Mouse (Mus musculus): ENCODE measurements around the gene 4933406M09Rik. TPM values are rescaled to one million over a fixed set of nuclear protein-coding genes. Genes with fewer than 3 reads are reported as not detected.
A peak's percentile ranks its signal among the peaks of the same experiment; 100 is the strongest.

Gene 4933406M09Rik
- total and polyA plus RNA-seq, 2 experiments from 2014 or later, result not detected

DNA sequence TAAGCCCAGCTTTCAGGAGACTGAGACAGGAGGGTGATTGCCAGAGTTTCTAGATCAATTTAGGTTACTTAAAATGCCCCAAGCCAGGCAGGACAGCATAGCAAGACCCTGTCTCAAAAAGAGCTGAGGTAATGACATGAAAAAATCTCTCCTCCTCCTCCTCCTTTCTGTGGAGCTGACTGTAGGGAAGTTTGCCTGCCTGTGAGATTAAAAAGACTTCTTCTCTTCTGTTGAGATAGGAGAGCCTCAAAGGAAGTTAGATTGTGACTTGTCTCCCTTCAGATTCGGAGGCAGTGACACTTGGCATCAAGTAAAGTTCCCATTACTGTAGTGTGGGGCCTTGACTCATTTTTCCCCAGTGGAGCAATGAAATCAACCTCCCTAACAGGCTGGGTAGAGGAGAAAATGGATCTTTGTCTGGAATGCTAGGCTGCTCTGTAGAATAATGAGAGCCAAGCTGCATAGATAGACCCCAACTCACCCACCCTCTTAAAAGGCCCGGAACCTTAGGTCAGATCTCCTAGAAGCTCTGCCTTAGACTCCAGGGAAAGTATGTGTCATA, 32.8 kb downstream of the 4933406M09Rik start:
- no peak overlapping the region for H3K4me3 ChIP-seq (ENCODE audit: low read depth, low read length)
- ATAC-seq (ENCODE audit: low FRiP score) (no peak), DNase-seq (ENCODE audit: low spot score) (no peak)
- H3K4me1 ChIP-seq (ENCODE audit: insufficient read depth, low read length), result 0 out of 2 replicates have a peak, but pooled peaks cover 7% of the 10 kb centered on the region
- no peak overlapping the region for H3K4me2 ChIP-seq (ENCODE audit: low read depth, low read length, poor library complexity, severe bottlenecking)
- WGBS, result 86% methylated on average over 2 of the region's 2 CpGs
- no peak for TF ChIP-seq CTCF (IDR thresholded peaks at IDR 0.05)
- H3K27me3 ChIP-seq (ENCODE audit: insufficient read depth, low read length), result no peaks in the 10 kb centered on the region
- no peak overlapping the region for H3K9ac ChIP-seq (replicated peaks; ENCODE audit: low read length, poor library complexity, severe bottlenecking)
- no peak overlapping the region for H3K27ac ChIP-seq (ENCODE audit: low read depth, low read length)
- no peaks in the 10 kb centered on the region for H3K9me3 ChIP-seq (ENCODE audit: low read length)
- peaks cover 7% of the 10 kb centered on the region; the same call in 1 of the 2 replicates for H3K36me3 ChIP-seq (ENCODE audit: insufficient read depth, low read length)

DNA sequence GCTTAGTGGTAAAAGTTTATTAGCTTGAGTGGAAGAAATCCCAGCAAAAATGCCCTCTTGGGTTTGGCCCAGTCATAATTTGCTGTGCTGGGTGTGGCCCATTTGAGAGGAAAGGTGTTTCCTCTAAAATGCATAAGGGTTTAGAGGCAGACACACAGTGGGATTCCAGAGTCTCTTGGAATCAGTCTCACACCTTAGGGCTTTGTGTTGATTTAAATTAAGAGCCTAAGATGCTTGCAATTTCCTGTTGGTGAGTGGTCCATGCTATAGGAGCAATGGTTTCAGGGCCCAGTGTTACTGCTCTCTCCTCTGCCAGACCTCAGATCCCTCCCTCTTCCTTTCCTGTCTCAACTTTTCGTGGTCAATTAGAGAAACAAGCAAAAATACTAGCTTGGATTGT, 33.4 kb downstream of the 4933406M09Rik start:
- ATAC-seq (ENCODE audit: low FRiP score) (no peak), DNase-seq (ENCODE audit: low spot score) (no peak)
- Histone ChIP-seq H3K4me2 (ENCODE audit: low read depth, low read length, poor library complexity, severe bottlenecking) (no peak overlapping the region), H3K27me3 (ENCODE audit: insufficient read depth, low read length) (no peaks in the 10 kb centered on the region), H3K4me1 (ENCODE audit: insufficient read depth, low read length) (0 out of 2 replicates have a peak, but pooled peaks cover 7% of the 10 kb centered on the region), H3K9me3 (ENCODE audit: low read length) (no peaks in the 10 kb centered on the region), H3K36me3 (ENCODE audit: insufficient read depth, low read length) (peaks cover 13% of the 10 kb centered on the region), H3K27ac (ENCODE audit: low read depth, low read length) (no peak overlapping the region), H3K4me3 (ENCODE audit: low read depth, low read length) (no peak overlapping the region), H3K9ac (replicated peaks; ENCODE audit: low read length, poor library complexity, severe bottlenecking) (no peak overlapping the region)
- 84% methylated on average over 1 of the region's 1 CpGs for WGBS
- TF ChIP-seq CTCF (IDR thresholded peaks at IDR 0.05), result no peak

DNA sequence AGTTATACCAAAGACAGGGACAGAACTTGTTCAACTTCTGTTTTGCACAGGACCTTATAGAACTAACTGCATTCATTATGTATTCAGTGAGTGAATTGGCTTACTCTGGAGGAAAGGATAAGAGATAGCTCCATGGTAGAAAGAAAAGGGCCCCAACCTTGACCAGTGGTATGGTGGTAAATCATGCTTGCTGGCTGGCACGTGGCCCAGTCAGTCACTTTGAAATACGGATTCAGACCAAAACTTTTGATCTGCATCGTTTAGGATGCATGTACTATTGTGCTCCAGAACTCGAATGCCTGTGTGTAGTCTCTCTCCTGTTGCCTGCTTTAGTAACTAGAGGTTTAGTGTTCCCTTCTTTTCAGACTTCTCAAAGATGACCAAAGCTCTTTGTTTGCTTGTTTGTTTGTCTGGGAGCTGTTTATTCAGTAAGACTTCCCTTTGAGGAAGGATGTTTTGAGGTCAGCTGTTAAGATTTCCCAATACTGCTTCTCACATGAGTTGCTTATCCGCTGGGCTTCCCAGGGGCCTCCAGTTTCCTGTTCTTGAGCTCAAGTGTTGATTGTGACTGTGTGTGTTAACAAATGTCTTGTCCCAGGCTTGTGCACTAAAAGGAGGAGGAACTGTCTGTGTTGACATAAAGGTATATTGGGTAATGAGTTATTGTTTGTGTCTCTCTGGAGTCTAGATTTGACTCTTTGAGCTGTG, 34.2 kb downstream of the 4933406M09Rik start:
- no peak overlapping the region for H3K4me2 ChIP-seq (ENCODE audit: low read depth, low read length, poor library complexity, severe bottlenecking)
- no peak overlapping the region for H3K27ac ChIP-seq (ENCODE audit: low read depth, low read length)
- 0 out of 2 replicates have a peak, but pooled peaks cover 7% of the 10 kb centered on the region for H3K4me1 ChIP-seq (ENCODE audit: insufficient read depth, low read length)
- no peaks in the 10 kb centered on the region for H3K27me3 ChIP-seq (ENCODE audit: insufficient read depth, low read length)
- no peak for ATAC-seq (ENCODE audit: low FRiP score)
- no peak overlapping the region for H3K4me3 ChIP-seq (ENCODE audit: low read depth, low read length)
- H3K36me3 ChIP-seq (ENCODE audit: insufficient read depth, low read length), result peaks cover 20% of the 10 kb centered on the region
- no peaks in the 10 kb centered on the region for H3K9me3 ChIP-seq (ENCODE audit: low read length)
- peak; percentile 5 for DNase-seq (ENCODE audit: low spot score)
- no peak for TF ChIP-seq CTCF (IDR thresholded peaks at IDR 0.05)
- 46% methylated on average over 5 of the region's 5 CpGs for WGBS
- H3K9ac ChIP-seq (replicated peaks; ENCODE audit: low read length, poor library complexity, severe bottlenecking), result no peak overlapping the region

DNA sequence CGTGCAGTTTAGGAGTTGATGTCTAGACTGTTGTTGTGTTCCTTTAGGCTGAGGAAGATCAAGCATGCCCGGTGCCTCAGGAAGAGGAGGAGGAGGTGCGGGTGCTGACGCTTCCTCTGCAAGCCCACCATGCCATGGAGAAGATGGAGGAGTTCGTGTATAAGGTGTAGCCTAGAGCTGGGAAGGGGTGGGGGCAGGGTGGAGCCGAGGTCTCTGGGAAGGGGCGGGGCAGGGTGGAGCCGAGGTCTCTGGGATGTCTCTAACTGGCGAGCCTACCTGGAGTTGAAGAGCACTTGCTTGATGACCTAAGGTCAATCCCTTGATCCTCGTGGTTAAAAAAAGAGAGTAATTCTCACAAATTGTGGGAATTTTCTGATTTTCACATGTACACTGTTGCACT, 38.2 kb downstream of the 4933406M09Rik start:
- TF ChIP-seq CTCF (IDR thresholded peaks at IDR 0.05), result no peak
- WGBS, result 78% methylated on average over 10 of the region's 10 CpGs
- H3K36me3 ChIP-seq (ENCODE audit: insufficient read depth, low read length), result peaks cover 54% of the 10 kb centered on the region

DNA sequence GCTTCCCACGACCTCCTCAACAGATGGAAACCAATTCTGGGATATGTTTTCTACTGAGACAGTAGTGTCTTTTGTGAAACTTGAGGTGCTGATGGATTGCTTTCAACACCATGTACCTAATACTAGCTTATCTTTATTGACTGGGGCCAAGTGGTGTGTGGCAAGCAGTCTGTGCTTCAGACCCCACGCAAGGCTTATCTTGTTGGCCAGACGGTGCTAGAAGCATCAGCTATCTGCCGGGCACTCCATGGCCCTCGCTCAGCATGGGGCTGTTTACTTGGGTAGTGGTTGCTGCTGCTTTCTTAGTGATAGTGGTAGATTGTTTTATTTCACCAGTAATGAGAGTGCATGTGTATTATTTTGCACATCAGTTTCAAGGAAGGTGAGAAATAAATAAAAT, 40.5 kb downstream of the 4933406M09Rik start:
- Histone ChIP-seq H3K27me3 (ENCODE audit: insufficient read depth, low read length) (no peaks in the 10 kb centered on the region), H3K4me2 (ENCODE audit: low read depth, low read length, poor library complexity, severe bottlenecking) (no peak overlapping the region), H3K9ac (replicated peaks; ENCODE audit: low read length, poor library complexity, severe bottlenecking) (no peak overlapping the region), H3K27ac (ENCODE audit: low read depth, low read length) (no peak overlapping the region), H3K4me3 (ENCODE audit: low read depth, low read length) (no peak overlapping the region), H3K36me3 (ENCODE audit: insufficient read depth, low read length) (peaks cover 70% of the 10 kb centered on the region), H3K4me1 (ENCODE audit: insufficient read depth, low read length) (no peaks in the 10 kb centered on the region), H3K9me3 (ENCODE audit: low read length) (no peaks in the 10 kb centered on the region)
- DNase-seq (ENCODE audit: low spot score) (no peak), ATAC-seq (ENCODE audit: low FRiP score) (no peak)
- no peak for TF ChIP-seq CTCF (IDR thresholded peaks at IDR 0.05)
- 90% methylated on average over 5 of the region's 5 CpGs for WGBS

More for the DNA sequence above, 38.2 kb downstream of the 4933406M09Rik start:
- H3K4me3 ChIP-seq (ENCODE audit: low read depth, low read length), result no peak overlapping the region
- ATAC-seq (ENCODE audit: low FRiP score) (no peak), DNase-seq (ENCODE audit: low spot score) (no peak)
- H3K4me1 ChIP-seq (ENCODE audit: insufficient read depth, low read length), result 0 out of 2 replicates have a peak, but pooled peaks cover 3% of the 10 kb centered on the region
- no peaks in the 10 kb centered on the region for H3K9me3 ChIP-seq (ENCODE audit: low read length)
- no peak overlapping the region for H3K9ac ChIP-seq (replicated peaks; ENCODE audit: low read length, poor library complexity, severe bottlenecking)
- H3K4me2 ChIP-seq (ENCODE audit: low read depth, low read length, poor library complexity, severe bottlenecking), result no peak overlapping the region
- no peak overlapping the region for H3K27ac ChIP-seq (ENCODE audit: low read depth, low read length)
- no peaks in the 10 kb centered on the region for H3K27me3 ChIP-seq (ENCODE audit: insufficient read depth, low read length)

DNA sequence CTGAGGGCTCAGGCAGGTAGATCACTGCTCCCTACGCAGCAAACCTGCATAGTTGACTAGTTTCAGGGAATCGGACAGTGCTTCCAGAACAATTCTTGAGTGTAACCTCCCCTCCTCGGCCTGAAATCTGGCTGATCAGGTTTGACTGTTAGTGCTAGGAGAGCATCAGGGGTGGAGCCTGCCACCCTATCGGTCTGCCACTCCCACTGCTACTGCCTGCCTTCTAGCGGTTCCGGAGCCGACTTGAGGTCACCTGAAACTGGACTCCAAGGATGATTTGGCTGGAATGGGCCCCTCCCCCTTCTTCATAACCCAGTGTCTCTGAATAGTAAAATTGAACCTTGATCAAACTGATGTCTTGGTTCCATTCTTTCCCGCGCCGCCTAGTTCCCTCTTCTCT, 47.3 kb downstream of the 4933406M09Rik start:
- no peak overlapping the region for H3K4me2 ChIP-seq (ENCODE audit: low read depth, low read length, poor library complexity, severe bottlenecking)
- H3K36me3 ChIP-seq (ENCODE audit: insufficient read depth, low read length), result peaks cover 37% of the 10 kb centered on the region
- H3K27me3 ChIP-seq (ENCODE audit: insufficient read depth, low read length), result no peaks in the 10 kb centered on the region
- no peak overlapping the region for H3K9ac ChIP-seq (replicated peaks; ENCODE audit: low read length, poor library complexity, severe bottlenecking)
- WGBS, result 93% methylated on average over 10 of the region's 10 CpGs
- no peak overlapping the region for H3K27ac ChIP-seq (ENCODE audit: low read depth, low read length)
- TF ChIP-seq CTCF (IDR thresholded peaks at IDR 0.05), result no peak
- DNase-seq (ENCODE audit: low spot score) (no peak), ATAC-seq (ENCODE audit: low FRiP score) (no peak)
- H3K4me3 ChIP-seq (ENCODE audit: low read depth, low read length), result no peak overlapping the region
- H3K4me1 ChIP-seq (ENCODE audit: insufficient read depth, low read length), result no peaks in the 10 kb centered on the region
- no peaks in the 10 kb centered on the region for H3K9me3 ChIP-seq (ENCODE audit: low read length)
